Mouse (Mus musculus) embryo, embryonic 11.5 days (tissue): ENCODE results near the gene Shld2.
"Not testable (repeated sequence)": the region's sequence is repeated elsewhere in the genome, so short reads cannot be mapped to it uniquely, and the experiment has no call there.

Experiments
- DNase-seq: peaks from one replicate; pipeline ENCODE4 v3.0.0-alpha.2; 2012; ENCODE audit warnings: low read depth, low spot score

Shld2 gene

DNA sequence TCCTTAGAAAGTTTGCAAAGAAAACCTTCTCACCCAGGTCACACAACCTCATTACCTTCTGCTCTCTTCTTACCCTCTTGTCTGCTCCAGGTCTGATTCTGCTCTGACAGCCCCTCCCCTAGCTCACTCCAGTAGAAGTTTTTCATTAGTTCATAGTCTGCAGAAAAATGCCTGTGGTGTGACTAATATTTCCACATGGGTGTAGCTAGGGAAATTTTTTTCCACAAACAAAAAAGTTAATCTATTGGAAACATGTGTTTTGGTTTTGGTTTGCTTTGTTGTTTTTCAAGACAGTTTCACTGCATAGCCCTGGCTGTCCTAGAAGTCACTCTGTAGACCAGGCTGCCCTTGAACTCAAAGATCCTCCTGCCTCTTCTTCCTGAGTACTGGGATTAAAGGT, 7.8 kb upstream of the Shld2 start:
- DNase-seq = no peak

DNA sequence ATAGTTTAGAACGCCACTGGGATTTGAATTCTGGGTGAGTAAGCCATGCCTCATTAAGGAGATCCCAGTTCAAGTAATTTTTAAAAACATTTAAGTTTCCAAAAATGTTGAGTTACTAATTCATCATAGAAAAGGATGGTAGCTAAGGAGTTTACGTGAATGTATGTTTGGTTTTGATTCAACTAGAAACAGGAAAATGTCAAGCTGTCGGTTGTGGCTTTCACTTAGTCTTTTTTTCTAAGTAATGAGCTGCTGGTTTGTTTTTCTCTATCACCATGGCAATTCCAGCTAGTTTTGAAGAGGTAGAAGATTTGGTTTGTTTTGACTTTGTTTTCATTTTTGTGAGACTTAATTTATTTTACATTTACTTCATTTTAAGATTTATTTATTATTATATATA, 7.1 kb upstream of the Shld2 start:
- no peak for DNase-seq

GRCm38 (mm10) chr14:34316346-34316745, 6.1 kb upstream of the Shld2 start:
- DNase-seq = no peak

GRCm38 (mm10) chr14:34314796-34315195, 4.5 kb upstream of the Shld2 start:
- DNase-seq = no peak

GRCm38 (mm10) chr14:34314383-34314782, 4.1 kb upstream of the Shld2 start:
- not testable (repeated sequence) for DNase-seq

- no peak for DNase-seq
Measured at GRCm38 (mm10) chr14:34313612-34314011, 3.3 kb upstream of the Shld2 start.

GRCm38 (mm10) chr14:34312339-34313048, 2.2 kb upstream of the Shld2 start:
- DNase-seq = no peak

DNA sequence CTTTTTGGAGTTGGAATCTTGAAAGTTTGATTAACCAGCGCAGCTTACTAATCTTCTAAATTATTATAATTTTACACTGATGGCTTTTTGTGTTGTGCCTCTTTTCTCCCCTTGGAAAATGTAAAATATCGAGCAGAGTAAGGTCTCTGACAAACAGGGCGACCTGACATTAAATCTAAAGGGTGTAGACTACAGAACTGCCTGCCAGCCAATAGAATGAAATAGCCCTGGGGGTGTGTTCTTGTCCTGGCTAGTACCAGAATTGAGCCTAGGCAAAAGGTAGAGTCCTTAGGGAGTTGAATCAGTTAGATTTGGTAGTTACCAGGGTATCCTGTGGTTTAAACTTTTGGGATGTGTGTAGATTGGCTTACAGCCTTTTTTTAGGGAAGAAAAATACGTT, 1.4 kb upstream of the Shld2 start:
- no peak for DNase-seq

GRCm38 (mm10) chr14:34311021-34311631, 833 bp upstream of the Shld2 start:
- DNase-seq = peak; percentile 24

GRCm38 (mm10) chr14:34309907-34310233, 423 bp downstream of the Shld2 start:
- DNase-seq = no peak

GRCm38 (mm10) chr14:34309266-34309665, 1.0 kb downstream of the Shld2 start:
- DNase-seq = no peak

- DNase-seq = no peak
Measured at GRCm38 (mm10) chr14:34303265-34303680, 7.0 kb downstream of the Shld2 start.

DNA sequence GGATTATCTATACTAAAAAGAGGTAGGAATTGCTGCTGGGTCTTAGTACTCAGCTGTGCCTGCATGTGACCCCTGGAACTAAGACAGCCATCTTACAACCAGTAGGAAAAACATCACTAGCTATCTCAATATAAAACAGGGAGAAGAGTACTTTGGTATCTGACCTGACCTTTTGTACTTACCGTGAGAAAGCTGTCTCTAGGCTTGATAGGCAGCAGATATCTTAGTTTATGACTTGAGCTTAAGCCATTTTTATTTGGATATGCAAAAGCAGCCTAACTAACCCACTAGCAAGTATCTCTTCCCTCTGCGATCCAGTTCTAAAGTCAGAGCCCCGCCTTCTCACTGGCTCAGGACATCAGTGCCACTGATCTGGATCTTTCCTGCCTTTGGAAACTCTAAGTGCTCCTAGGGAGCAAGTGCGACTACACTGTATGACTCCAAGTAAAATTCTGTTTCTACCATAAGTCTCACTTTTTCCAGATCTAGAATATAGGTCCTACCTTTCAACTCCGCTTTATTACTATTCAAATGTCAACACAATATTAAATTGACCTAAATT, 7.5 kb downstream of the Shld2 start:
- DNase-seq = no peak

DNA sequence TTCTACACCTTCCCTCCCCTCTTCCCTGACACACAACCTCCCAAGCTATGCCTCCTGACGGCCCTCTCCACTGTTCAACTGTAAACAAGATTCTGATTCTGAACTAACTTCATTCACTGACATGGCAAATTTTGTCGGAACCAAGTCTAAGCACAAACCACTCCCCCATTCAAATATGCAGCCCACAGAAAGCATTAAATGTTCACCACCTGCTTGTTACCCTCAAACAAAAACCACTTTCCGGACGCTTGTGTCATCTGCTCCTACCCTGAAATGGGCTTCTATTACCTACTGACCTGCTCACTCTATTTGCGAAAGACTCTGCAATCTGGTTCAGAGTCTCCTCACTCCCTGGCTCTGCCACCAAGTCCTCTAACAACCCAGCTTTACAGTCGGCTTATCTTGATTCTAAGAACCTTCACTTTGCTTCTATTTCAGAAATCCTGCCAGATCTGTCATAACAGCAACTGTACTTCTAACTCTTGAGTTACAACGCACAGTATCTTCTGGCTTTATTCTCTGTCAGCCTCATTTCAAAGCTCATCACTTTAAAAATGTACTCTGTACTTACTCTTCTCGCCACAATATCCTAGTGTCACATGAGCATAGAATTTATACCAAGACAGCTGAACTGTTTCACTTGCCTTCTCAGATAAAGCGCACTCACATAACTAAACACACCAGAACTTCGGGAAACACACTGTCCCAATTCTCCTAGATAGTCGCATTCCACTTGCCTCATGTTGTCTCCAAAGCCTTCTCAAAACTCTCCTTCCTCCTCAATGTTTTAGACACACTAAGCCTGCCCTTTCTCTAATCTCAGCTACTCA, 11.2 kb downstream of the Shld2 start:
- no peak for DNase-seq

- no peak for DNase-seq
Measured at GRCm38 (mm10) chr14:34297634-34298033, 12.7 kb downstream of the Shld2 start.

DNA sequence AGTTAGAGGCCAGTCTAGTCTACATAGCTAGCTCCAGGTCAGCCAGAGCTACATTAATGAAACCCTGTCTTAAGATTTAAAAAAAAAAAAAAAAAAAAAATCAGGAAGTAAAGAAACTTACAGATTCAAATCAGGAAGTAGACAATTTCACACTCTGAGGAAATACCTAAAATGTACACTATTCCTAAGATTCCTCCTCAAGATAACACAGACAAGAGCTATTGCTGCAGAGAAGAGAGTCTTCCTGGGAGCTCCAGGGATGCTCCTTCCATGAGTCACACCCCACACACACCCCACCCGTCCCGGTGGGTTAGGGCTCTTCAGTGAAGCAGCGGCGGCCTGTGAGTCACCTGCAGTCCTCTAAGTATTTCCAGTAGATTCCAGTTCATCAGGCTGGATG, 13.3 kb downstream of the Shld2 start:
- DNase-seq = no peak

GRCm38 (mm10) chr14:34296350-34296749, 13.9 kb downstream of the Shld2 start:
- no peak for DNase-seq

GRCm38 (mm10) chr14:34293641-34294040, 16.7 kb downstream of the Shld2 start:
- no peak for DNase-seq

GRCm38 (mm10) chr14:34290229-34290628, 20.1 kb downstream of the Shld2 start:
- no peak for DNase-seq

GRCm38 (mm10) chr14:34289259-34290015, 20.9 kb downstream of the Shld2 start:
- DNase-seq = no peak

DNA sequence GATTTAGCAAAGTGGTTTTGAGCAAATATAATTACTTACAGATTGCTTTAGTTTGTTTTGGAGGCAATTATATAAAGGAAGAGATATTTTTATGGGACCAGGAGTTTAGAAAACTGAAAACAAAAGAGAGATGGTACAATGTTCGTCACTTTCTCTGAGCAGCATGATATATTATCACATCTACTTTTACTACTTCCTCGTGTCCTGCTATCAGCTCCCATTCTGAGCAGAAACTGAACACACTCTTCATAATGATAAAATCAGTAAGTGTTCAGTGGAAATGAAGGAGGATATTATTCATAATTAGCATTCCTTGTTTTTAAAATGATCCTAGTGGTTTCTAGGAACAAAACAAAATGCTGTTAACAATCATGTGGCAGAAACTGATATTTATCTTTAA, 21.9 kb downstream of the Shld2 start:
- DNase-seq = no peak
